Mouse (Mus musculus) small intestine, adult 2 months (tissue): ENCODE results near the gene Camta1. TPM values are rescaled to one million over a fixed set of nuclear protein-coding genes. Genes with fewer than 3 reads are reported as not detected.

Experiments
- H3K27ac ChIP-seq: fragments of 200-500 bp; 2 replicates; pipeline ENCODE4 v1.5.1; 2012; ENCODE audit warnings: low read depth, low read length, control low read depth, inconsistent platforms; ENCODE audit not compliant: insufficient read depth
- H3K27me3 ChIP-seq: fragments of 200-500 bp; 2 replicates; pipeline ENCODE4 v1.6.1; 2012; ENCODE audit warnings: mild to moderate bottlenecking, moderate library complexity, low read length, inconsistent platforms; ENCODE audit not compliant: control insufficient read depth, insufficient read depth
- H3K36me3 ChIP-seq: fragments of 200-500 bp; 2 replicates; pipeline ENCODE4 v1.6.1; 2012; ENCODE audit warnings: mild to moderate bottlenecking, low read length, control low read depth, inconsistent platforms; ENCODE audit not compliant: control insufficient read depth, insufficient read depth
- H3K4me1 ChIP-seq: fragments of 200-500 bp; 2 replicates; pipeline ENCODE4 v1.6.1; 2012; ENCODE audit warnings: low read length, inconsistent platforms, mixed read lengths; ENCODE audit not compliant: control insufficient read depth, insufficient read depth, insufficient read length
- H3K4me3 ChIP-seq: fragments of 200-500 bp; 2 replicates; pipeline ENCODE4 v1.5.1; 2012; ENCODE audit warnings: low read depth, mild to moderate bottlenecking, control low read depth, inconsistent platforms, low read length, moderate library complexity
- CTCF ChIP-seq: fragments of 200-500 bp; IDR thresholded peaks from 2 replicates; pipeline ENCODE4 v1.5.1; 2012; ENCODE audit warnings: low read depth, mild to moderate bottlenecking, control low read depth, inconsistent platforms, low read length, moderate library complexity, mixed read lengths; ENCODE audit not compliant: insufficient replicate concordance, insufficient read length; ENCODE audit errors: extremely low read depth
- POLR2A ChIP-seq: fragments of 200-500 bp; IDR thresholded peaks from 2 replicates; pipeline ENCODE4 v1.6.1; 2012; ENCODE audit warnings: low read depth, mild to moderate bottlenecking, control low read depth, inconsistent platforms, low read length, moderate library complexity
- WGBS: fragments of 180-500 bp; shearing (Covaris S2); methylation state at CpG from one replicate; pipeline ENCODE4 v1.1.7; 2018; 5-methylcytosine and 5-hydroxymethylcytosine counted together
- polyA plus RNA-seq: library from polyadenylated mRNA; depleted of rRNA; stranded (reverse); fragments of >200 nt; gene quantifications from 2 replicates; pipeline ENCODE4 v1.2.3, GENCODE M21; 2012

Camta1 gene
- polyA plus RNA-seq, 1 experiment: 2.2 TPM

GRCm38 (mm10) chr4:151326971-151327686, 534.5 kb downstream of the Camta1 start:
- WGBS: 86% methylated on average over 8 of the region's 8 CpGs
- no peak for TF ChIP-seq CTCF
- no peak for TF ChIP-seq POLR2A
- Histone ChIP-seq H3K36me3 (no peaks in the 10 kb centered on the region), H3K27me3 (no peaks in the 10 kb centered on the region), H3K27ac (no peak overlapping the region), H3K4me1 (no peaks in the 10 kb centered on the region), H3K4me3 (no peak overlapping the region)

GRCm38 (mm10) chr4:151316428-151316827, 545.2 kb downstream of the Camta1 start:
- no peak overlapping the region for H3K4me3 ChIP-seq
- H3K27ac ChIP-seq: no peak overlapping the region
- WGBS: 83% methylated on average over 10 of the region's 10 CpGs
- no peaks in the 10 kb centered on the region for H3K27me3 ChIP-seq
- H3K36me3 ChIP-seq: no peaks in the 10 kb centered on the region
- no peaks in the 10 kb centered on the region for H3K4me1 ChIP-seq
- TF ChIP-seq CTCF (no peak), POLR2A (no peak)

- Histone ChIP-seq H3K27ac (no peak overlapping the region), H3K4me1 (no peaks in the 10 kb centered on the region), H3K27me3 (no peaks in the 10 kb centered on the region), H3K36me3 (no peaks in the 10 kb centered on the region), H3K4me3 (no peak overlapping the region)
- 70% methylated on average over 10 of the region's 10 CpGs for WGBS
- TF ChIP-seq CTCF: no peak
- no peak for TF ChIP-seq POLR2A
These were observed 546.0 kb downstream of the Camta1 start for GRCm38 (mm10) chr4:151315726-151316125.

- TF ChIP-seq POLR2A (no peak), CTCF (no peak)
- 77% methylated on average over 8 of the region's 8 CpGs for WGBS
- H3K27ac ChIP-seq: no peak overlapping the region
These were observed 550.9 kb downstream of the Camta1 start for GRCm38 (mm10) chr4:151310773-151311172.

GRCm38 (mm10) chr4:151310056-151310685, 551.5 kb downstream of the Camta1 start:
- no peaks in the 10 kb centered on the region for H3K27me3 ChIP-seq
- no peak for TF ChIP-seq POLR2A
- TF ChIP-seq CTCF: no peak
- H3K36me3 ChIP-seq: no peaks in the 10 kb centered on the region
- no peak overlapping the region for H3K27ac ChIP-seq
- H3K4me3 ChIP-seq: no peak overlapping the region
- H3K4me1 ChIP-seq: no peaks in the 10 kb centered on the region
- 38% methylated on average over 12 of the region's 12 CpGs for WGBS

More at GRCm38 (mm10) chr4:151310773-151311172, 550.9 kb downstream of the Camta1 start:
- Histone ChIP-seq H3K27me3 (no peaks in the 10 kb centered on the region), H3K4me1 (no peaks in the 10 kb centered on the region), H3K36me3 (no peaks in the 10 kb centered on the region), H3K4me3 (no peak overlapping the region)

GRCm38 (mm10) chr4:151306890-151307289, 554.8 kb downstream of the Camta1 start:
- H3K4me3 ChIP-seq: no peak overlapping the region
- no peaks in the 10 kb centered on the region for H3K4me1 ChIP-seq
- 77% methylated on average over 11 of the region's 11 CpGs for WGBS
- no peak for TF ChIP-seq POLR2A
- no peak for TF ChIP-seq CTCF
- H3K36me3 ChIP-seq: no peaks in the 10 kb centered on the region
- no peaks in the 10 kb centered on the region for H3K27me3 ChIP-seq
- H3K27ac ChIP-seq: no peak overlapping the region

- H3K4me3 ChIP-seq: no peak overlapping the region
- H3K4me1 ChIP-seq: no peaks in the 10 kb centered on the region
- H3K27ac ChIP-seq: no peak overlapping the region
- WGBS: 72% methylated on average over 11 of the region's 11 CpGs
- no peaks in the 10 kb centered on the region for H3K27me3 ChIP-seq
- H3K36me3 ChIP-seq: no peaks in the 10 kb centered on the region
- TF ChIP-seq POLR2A (no peak), CTCF (no peak)
These were observed 555.3 kb downstream of the Camta1 start for GRCm38 (mm10) chr4:151306311-151306765.
